Mouse (Mus musculus): ENCODE data around the gene Ttf1. TPM values are rescaled to one million over a fixed set of nuclear protein-coding genes. Genes with fewer than 3 reads are reported as not detected.

Gene Ttf1
- polyA plus RNA-seq, 1 experiment from 2014 or later, result 8.4 TPM

Other genes with a start within 250 kb of the Ttf1 start
- gene Gtf3c4, start 219.9 kb upstream of the Ttf1 start, polyA plus RNA-seq (2016; fragmentation: Nextera tagmentation; extraction: Ambion mirVana), result 13.2 TPM in 2 replicates
- 11.8 and 11.9 TPM in 2 replicates for gene Ddx31, start 219.9 kb upstream of the Ttf1 start, polyA plus RNA-seq (2016; fragmentation: Nextera tagmentation; extraction: Ambion mirVana)
- not detected in 2 replicates for gene Barhl1, start 143.6 kb upstream of the Ttf1 start, polyA plus RNA-seq (2016; fragmentation: Nextera tagmentation; extraction: Ambion mirVana)
- 0.12 and 0.30 TPM in 2 replicates for gene Cfap77, start 5.2 kb upstream of the Ttf1 start, polyA plus RNA-seq (2016; fragmentation: Nextera tagmentation; extraction: Ambion mirVana)
- gene Setx, start 63.9 kb downstream of the Ttf1 start, polyA plus RNA-seq (2016; fragmentation: Nextera tagmentation; extraction: Ambion mirVana), result 5.7 and 7.8 TPM in 2 replicates
- 0.14 TPM in 1 of 2 replicates, not detected in the other for gene Ntng2, start 192.7 kb downstream of the Ttf1 start, polyA plus RNA-seq (2016; fragmentation: Nextera tagmentation; extraction: Ambion mirVana)

All from liver, embryonic 12.5 days (tissue).